In the genomic region with DNA sequence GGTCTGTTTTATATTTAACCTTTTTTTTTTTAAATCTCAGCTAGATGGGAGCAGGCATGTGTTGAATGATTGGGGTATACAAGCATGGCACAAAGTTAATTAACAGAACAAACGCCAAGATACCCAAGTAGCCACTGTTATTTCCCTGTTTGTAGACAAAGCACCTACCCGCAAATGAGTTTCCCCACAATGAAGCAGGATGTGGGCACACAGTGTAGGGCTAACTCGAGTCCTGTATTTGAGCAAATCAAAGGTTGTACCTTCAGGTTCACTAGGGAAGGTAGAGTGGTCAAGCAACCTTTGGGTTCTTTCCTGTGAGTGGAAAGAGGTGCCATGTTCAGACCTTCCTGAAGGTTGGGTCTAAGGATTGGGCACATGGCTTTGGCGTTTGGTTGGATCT, we compare ENCODE assay signal across 9 mouse cellular contexts. TPM values are rescaled to one million over a fixed set of nuclear protein-coding genes. Genes with fewer than 3 reads are reported as not detected.
DNase-seq lines count a peak whose midpoint lies in the region; ATAC-seq lines count a peak whose summit lies in the region.
"Had no signal": no experiment of that assay in that cellular context is flagged by ENCODE, and none has a peak within 500 bp of the region (broad histone marks: within the 10 kb centered on the region; RNA-seq: fewer than 3 reads in every experiment).

No protein-coding gene starts in this region.

- H3K4me1 ChIP-seq in hindbrain, embryonic 14.5 days (replicated peaks; ENCODE audit: control insufficient read depth, insufficient read depth, low read length) = peaks cover 16% of the 10 kb centered on the region
- peaks cover 23% of the 10 kb centered on the region for H3K4me1 ChIP-seq in hindbrain, embryonic 12.5 days
- peaks cover 64% of the 10 kb centered on the region for H3K4me1 ChIP-seq in liver, embryonic 15.5 days (replicated peaks)

- no peaks in the 10 kb centered on the region for H3K27me3 ChIP-seq in hindbrain, embryonic 14.5 days (ENCODE audit: control insufficient read depth, insufficient read depth, low read length)
- no peaks in the 10 kb centered on the region for H3K27me3 ChIP-seq in hindbrain, embryonic 12.5 days
- H3K27me3 ChIP-seq in liver, embryonic 15.5 days = no peaks in the 10 kb centered on the region
- H3K27me3 ChIP-seq: Patski had no signal

- H3K4me3 ChIP-seq in hindbrain, embryonic 14.5 days (replicated peaks; ENCODE audit: low read length) = no peak overlapping the region
- no peak overlapping the region for H3K4me3 ChIP-seq in hindbrain, embryonic 12.5 days
- no peak overlapping the region for H3K4me3 ChIP-seq in liver, embryonic 15.5 days (replicated peaks)

- H3K4me2 ChIP-seq in hindbrain, embryonic 14.5 days (replicated peaks) = no peak overlapping the region
- no peak overlapping the region for H3K4me2 ChIP-seq in hindbrain, embryonic 12.5 days (replicated peaks)
- H3K4me2 ChIP-seq in liver, embryonic 15.5 days = no peak overlapping the region

- H3K36me3 ChIP-seq in hindbrain, embryonic 14.5 days (replicated peaks; ENCODE audit: control insufficient read depth, insufficient read depth) = no peaks in the 10 kb centered on the region
- H3K36me3 ChIP-seq in hindbrain, embryonic 12.5 days = no peaks in the 10 kb centered on the region
- no peaks in the 10 kb centered on the region for H3K36me3 ChIP-seq in liver, embryonic 15.5 days (replicated peaks)

- DNase-seq in hindbrain, embryonic 14.5 days (ENCODE audit: low spot score) = no peak
- peak; percentile 50 for DNase-seq in Muller cell, postnatal 12 days (ENCODE audit: inconsistent ontology term)
- DNase-seq in ovary, postnatal 36 days (ENCODE audit: low spot score) = no peak
- DNase-seq: left cerebral cortex, postnatal 4 days had no signal

- 91% methylated on average over 4 of the region's 4 CpGs for WGBS in hindbrain, embryonic 14.5 days
- WGBS in hindbrain, embryonic 12.5 days = 87% methylated on average over 4 of the region's 4 CpGs
- WGBS in liver, embryonic 15.5 days (ENCODE audit: insufficient replicate concordance) = 49% methylated on average over 4 of the region's 4 CpGs

- no peaks in the 10 kb centered on the region for H3K9me3 ChIP-seq in hindbrain, embryonic 14.5 days (ENCODE audit: control insufficient read depth, low read length)
- H3K9me3 ChIP-seq in hindbrain, embryonic 12.5 days (replicated peaks) = no peaks in the 10 kb centered on the region
- no peaks in the 10 kb centered on the region for H3K9me3 ChIP-seq in liver, embryonic 15.5 days (replicated peaks)

- H3K27ac ChIP-seq in hindbrain, embryonic 14.5 days = 0 out of 2 replicates have a peak overlapping the region, but pooled peaks have one; percentile 26
- H3K27ac ChIP-seq in hindbrain, embryonic 12.5 days = no peak overlapping the region
- H3K27ac ChIP-seq in liver, embryonic 15.5 days (replicated peaks) = peak overlapping the region; percentile 64; the same call in 1 of the 2 replicates

- no peak for ATAC-seq in hindbrain, embryonic 14.5 days (ENCODE audit: low FRiP score)
- ATAC-seq in hindbrain, embryonic 12.5 days (ENCODE audit: low FRiP score) = no peak
- ATAC-seq in CD4-positive, CD25-positive, alpha-beta regulatory T cell, adult 4 months = peak; percentile 50
- no peak for ATAC-seq in liver, embryonic 15.5 days (ENCODE audit: insufficient read depth)
- ATAC-seq in erythroblast, adult 5-6 weeks (replicated peaks; ENCODE audit: low FRiP score, poor library complexity, severe bottlenecking) = no peak
- ATAC-seq: Patski had no signal

- no peak overlapping the region for H3K9ac ChIP-seq in hindbrain, embryonic 14.5 days
- H3K9ac ChIP-seq in hindbrain, embryonic 12.5 days = no peak overlapping the region
- no peak overlapping the region for H3K9ac ChIP-seq in liver, embryonic 15.5 days

RNA-seq across cellular contexts. Expression of a gene that starts 41.5 kb away (rescaled TPM):
- polyA plus RNA-seq in hindbrain, embryonic 14.5 days (2014; fragmentation: Nextera tagmentation; extraction: Ambion mirVana) = 6.4 and 8.0 TPM in 2 replicates
- 6.8 and 7.8 TPM in 2 replicates for polyA plus RNA-seq in hindbrain, embryonic 12.5 days (2016; fragmentation: Nextera tagmentation; extraction: Ambion mirVana)
- polyA plus RNA-seq in CD4-positive, CD25-positive, alpha-beta regulatory T cell, adult 4 months (2017; shearing (Covaris generic)) = 1 to 10 TPM; 2.8 to 4.4 TPM
- 1.3 and 1.5 TPM in 2 replicates for polyA plus RNA-seq in liver, embryonic 15.5 days (2015; fragmentation: Nextera tagmentation; extraction: Ambion mirVana)
- total RNA-seq in erythroblast, adult 5-6 weeks (2015; ENCODE audit: low replicate concordance) = 3.8 and 4.4 TPM in 2 replicates
- total RNA-seq in erythroblast, adult 5-6 weeks (2017; ENCODE audit: low replicate concordance) = 2.1 and 2.4 TPM in 2 replicates
